Mouse (Mus musculus): ENCODE data around the gene Gm6763.
"Not testable (repeated sequence)": the region's sequence is repeated elsewhere in the genome, so short reads cannot be mapped to it uniquely, and the experiment has no call there.

DNA sequence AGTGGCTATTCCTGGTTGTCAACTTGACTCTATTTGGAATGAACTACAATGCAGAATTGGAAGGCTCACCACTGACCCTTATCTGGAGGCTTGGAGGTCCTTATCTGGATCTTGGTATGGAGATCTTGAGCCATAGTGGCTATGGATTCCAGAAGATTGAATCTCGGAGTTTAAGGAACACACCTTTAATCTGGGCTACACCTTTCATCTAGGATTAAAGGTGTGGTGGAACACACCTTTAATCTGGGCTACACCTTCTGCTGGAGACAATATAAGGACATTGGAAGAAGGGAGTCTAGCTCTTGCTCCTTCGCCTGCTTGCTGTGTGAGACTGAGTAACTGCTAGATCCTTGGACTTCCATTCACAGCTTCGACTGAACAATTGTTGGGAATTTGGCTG lies at the start of gene Gm6763:
- TF ChIP-seq POLR2A, CTCF (IDR thresholded peaks at IDR 0.05; ENCODE audit: insufficient read depth, low read depth, low read length): not testable (repeated sequence)
